Comparison of ENCODE assay signal across 8 mouse cellular contexts in genomic region chr7:132154368-132154961, GRCm38 (mm10). TPM values are rescaled to one million over a fixed set of nuclear protein-coding genes. Genes with fewer than 3 reads are reported as not detected.
DNase-seq lines count a peak whose midpoint lies in the region; ATAC-seq and TF ChIP-seq lines count a peak whose summit lies in the region.

Gene Cpxm2 (minus strand): TSS chr7:132154739.

- no peaks in the 10 kb centered on the region for H3K4me1 ChIP-seq in liver, embryonic 11.5 days (replicated peaks; ENCODE audit: control insufficient read depth, insufficient read depth, low read length)
- no peaks in the 10 kb centered on the region for H3K4me1 ChIP-seq in liver, postnatal 0 days (ENCODE audit: insufficient read depth)
- H3K4me1 ChIP-seq in heart, embryonic 13.5 days: peaks cover 11% of the 10 kb centered on the region
- peaks cover 9% of the 10 kb centered on the region for H3K4me1 ChIP-seq in midbrain, embryonic 11.5 days (ENCODE audit: control insufficient read depth, insufficient read depth, low read length)

- TF ChIP-seq CTCF in liver, postnatal 0 days (IDR thresholded peaks at IDR 0.05; ENCODE audit: low read depth): no peak

- no peak for DNase-seq in liver, embryonic 11.5 days (ENCODE audit: low spot score)
- DNase-seq in liver, postnatal 0 days: no peak
- DNase-seq in embryo, embryonic 11 days: peak; percentile 47
- DNase-seq in midbrain, embryonic 11.5 days (ENCODE audit: low spot score, missing footprints): peak; percentile 86
- DNase-seq in spleen, postnatal 36 days (ENCODE audit: low spot score in 2 of 2): no peak
- DNase-seq in urinary bladder, postnatal 36 days (ENCODE audit: low spot score in 2 of 2): no peak
- DNase-seq in urinary bladder, postnatal 10 days (ENCODE audit: low spot score): no peak

- H3K4me2 ChIP-seq in liver, embryonic 11.5 days: peak within 1 kb of the TSS; percentile 61
- no peak within 1 kb of the TSS for H3K4me2 ChIP-seq in liver, postnatal 0 days (ENCODE audit: low read depth, low read length)
- H3K4me2 ChIP-seq in heart, embryonic 13.5 days: peak within 1 kb of the TSS; percentile 71
- peak within 1 kb of the TSS; percentile 82 for H3K4me2 ChIP-seq in midbrain, embryonic 11.5 days

- no peak within 1 kb of the TSS for H3K27ac ChIP-seq in liver, embryonic 11.5 days (ENCODE audit: low read depth, low read length)
- H3K27ac ChIP-seq in liver, postnatal 0 days (ENCODE audit: low read depth): no peak within 1 kb of the TSS
- no peak within 1 kb of the TSS for H3K27ac ChIP-seq in heart, embryonic 13.5 days (replicated peaks)
- H3K27ac ChIP-seq in midbrain, embryonic 11.5 days (ENCODE audit: low read depth, low read length): no peak within 1 kb of the TSS

- no peaks in the 10 kb centered on the region for H3K9me3 ChIP-seq in liver, embryonic 11.5 days (ENCODE audit: control insufficient read depth, low read length)
- no peaks in the 10 kb centered on the region for H3K9me3 ChIP-seq in liver, postnatal 0 days (ENCODE audit: low read length)
- H3K9me3 ChIP-seq in heart, embryonic 13.5 days: no peaks in the 10 kb centered on the region
- H3K9me3 ChIP-seq in midbrain, embryonic 11.5 days (ENCODE audit: control insufficient read depth, low read length): no peaks in the 10 kb centered on the region

- peak within 1 kb of the TSS; percentile 36 for H3K4me3 ChIP-seq in liver, embryonic 11.5 days (ENCODE audit: low read depth, low read length)
- H3K4me3 ChIP-seq in liver, postnatal 0 days (ENCODE audit: low read depth, low read length): no peak within 1 kb of the TSS
- peak within 1 kb of the TSS; percentile 49 for H3K4me3 ChIP-seq in heart, embryonic 13.5 days
- peak within 1 kb of the TSS; percentile 34 for H3K4me3 ChIP-seq in midbrain, embryonic 11.5 days (ENCODE audit: low read depth, low read length)

- no peaks in the 10 kb centered on the region for H3K36me3 ChIP-seq in liver, embryonic 11.5 days (ENCODE audit: control insufficient read depth, insufficient read depth, low read length)
- H3K36me3 ChIP-seq in liver, postnatal 0 days (replicated peaks; ENCODE audit: insufficient read depth, low read length): no peaks in the 10 kb centered on the region
- H3K36me3 ChIP-seq in heart, embryonic 13.5 days: no peaks in the 10 kb centered on the region
- H3K36me3 ChIP-seq in midbrain, embryonic 11.5 days (ENCODE audit: control insufficient read depth, insufficient read depth, low read length): no peaks in the 10 kb centered on the region

- peaks cover 29% of the 10 kb centered on the region for H3K27me3 ChIP-seq in liver, embryonic 11.5 days (replicated peaks; ENCODE audit: control insufficient read depth, insufficient read depth, low read length)
- H3K27me3 ChIP-seq in liver, postnatal 0 days (ENCODE audit: insufficient read depth, low read length): peaks cover 19% of the 10 kb centered on the region
- H3K27me3 ChIP-seq in heart, embryonic 13.5 days (replicated peaks): peaks cover 64% of the 10 kb centered on the region
- H3K27me3 ChIP-seq in midbrain, embryonic 11.5 days (ENCODE audit: control insufficient read depth, insufficient read depth, low read length): peaks cover 13% of the 10 kb centered on the region

- no peak for TF ChIP-seq EP300 in liver, postnatal 0 days (IDR thresholded peaks at IDR 0.05; ENCODE audit: low read depth)

- 9% methylated on average over 42 of the region's 43 CpGs for WGBS in liver, embryonic 11.5 days
- 7% methylated on average over 35 of the region's 43 CpGs for WGBS in liver, postnatal 0 days (ENCODE audit: insufficient replicate concordance)
- WGBS in heart, embryonic 13.5 days: 2% methylated on average over 35 of the region's 43 CpGs
- 3% methylated on average over 43 of the region's 43 CpGs for WGBS in midbrain, embryonic 11.5 days

- ATAC-seq in liver, embryonic 11.5 days (replicated peaks; ENCODE audit: low FRiP score): no peak
- ATAC-seq in liver, postnatal 0 days: no peak
- no peak for ATAC-seq in heart, embryonic 13.5 days (ENCODE audit: extremely low read depth, insufficient number of reproducible peaks, low FRiP score, low TSS enrichment)
- peak; percentile 40; the same call in 1 of the 2 replicates for ATAC-seq in midbrain, embryonic 11.5 days (ENCODE audit: low FRiP score)

- no peak within 1 kb of the TSS for H3K9ac ChIP-seq in liver, embryonic 11.5 days (ENCODE audit: low read depth, low read length)
- no peak within 1 kb of the TSS for H3K9ac ChIP-seq in liver, postnatal 0 days (replicated peaks)
- H3K9ac ChIP-seq in heart, embryonic 13.5 days: peak within 1 kb of the TSS; percentile 64
- peak within 1 kb of the TSS; percentile 45 for H3K9ac ChIP-seq in midbrain, embryonic 11.5 days (ENCODE audit: low read length)

RNA-seq across cellular contexts. Expression of gene Cpxm2, which starts in this region (rescaled TPM):
- polyA plus RNA-seq in liver, embryonic 11.5 days (2014; fragmentation: Nextera tagmentation; extraction: Ambion mirVana): 0.35 and 0.56 TPM in 2 replicates
- polyA plus RNA-seq in liver, postnatal 0 days (2015; fragmentation: Nextera tagmentation; extraction: Ambion mirVana): 0.56 and 0.73 TPM in 2 replicates
- polyA plus RNA-seq in heart, embryonic 13.5 days (2015; fragmentation: Nextera tagmentation; extraction: Ambion mirVana): 0.17 and 0.34 TPM in 2 replicates
- polyA plus RNA-seq in midbrain, embryonic 11.5 days (2014; fragmentation: Nextera tagmentation; extraction: Ambion mirVana): 0.72 and 1.3 TPM in 2 replicates

Comparison
In these comparisons a context has a peak if more than half of its experiments do, and no peak if none do; other contexts are left out.
1. DNase-seq: peak in embryo, embryonic 11 days (single experiment) and midbrain, embryonic 11.5 days (single experiment); none in liver, embryonic 11.5 days (single experiment), liver, postnatal 0 days (single experiment), spleen, postnatal 36 days (0 of 2), urinary bladder, postnatal 36 days (0 of 2) and urinary bladder, postnatal 10 days (single experiment).
2. H3K9ac ChIP-seq: peak in heart, embryonic 13.5 days (single experiment) and midbrain, embryonic 11.5 days (single experiment); none in liver, embryonic 11.5 days (single experiment) and liver, postnatal 0 days (single experiment).